Mouse (Mus musculus): ENCODE data around the gene Smim4. TPM values are rescaled to one million over a fixed set of nuclear protein-coding genes. Genes with fewer than 3 reads are reported as not detected.

Gene Smim4
- polyA plus RNA-seq, 1 experiment from 2014 or later, result 90.1 TPM

- Histone ChIP-seq H3K27me3 (replicated peaks) (no peaks in the 10 kb centered on the region), H3K9ac (no peak overlapping the region), H3K4me2 (replicated peaks) (no peak overlapping the region), H3K4me3 (replicated peaks) (no peak overlapping the region), H3K27ac (no peak overlapping the region), H3K36me3 (peaks cover 62% of the 10 kb centered on the region), H3K9me3 (no peaks in the 10 kb centered on the region), H3K4me1 (replicated peaks) (peaks cover 19% of the 10 kb centered on the region)
- 82% methylated on average over 11 of the region's 11 CpGs for WGBS
- no peak for ATAC-seq
These were observed 9.0 kb upstream of the Smim4 start for GRCm38 (mm10) chr14:31137791-31138190.

- Histone ChIP-seq H3K27ac (no peak overlapping the region), H3K4me2 (replicated peaks) (no peak overlapping the region), H3K4me1 (replicated peaks) (peaks cover 25% of the 10 kb centered on the region), H3K4me3 (replicated peaks) (no peak overlapping the region), H3K9ac (no peak overlapping the region; the same call in 1 of the 2 replicates), H3K27me3 (replicated peaks) (no peaks in the 10 kb centered on the region), H3K36me3 (peaks cover 62% of the 10 kb centered on the region), H3K9me3 (no peaks in the 10 kb centered on the region)
- WGBS, result 83% methylated on average over 10 of the region's 10 CpGs
- no peak for ATAC-seq
These were observed 8.5 kb upstream of the Smim4 start for GRCm38 (mm10) chr14:31137281-31137595.

- Histone ChIP-seq H3K9ac (no peak overlapping the region; the same call in 1 of the 2 replicates), H3K27me3 (replicated peaks) (no peaks in the 10 kb centered on the region), H3K4me2 (replicated peaks) (no peak overlapping the region), H3K36me3 (peaks cover 57% of the 10 kb centered on the region), H3K4me3 (replicated peaks) (no peak overlapping the region), H3K4me1 (replicated peaks) (peaks cover 29% of the 10 kb centered on the region), H3K9me3 (no peaks in the 10 kb centered on the region), H3K27ac (no peak overlapping the region)
- ATAC-seq, result no peak
- 89% methylated on average over 26 of the region's 26 CpGs for WGBS
These were observed 7.9 kb upstream of the Smim4 start for GRCm38 (mm10) chr14:31136411-31137280.

- WGBS, result 95% methylated on average over 34 of the region's 34 CpGs
- Histone ChIP-seq H3K27me3 (replicated peaks) (no peaks in the 10 kb centered on the region), H3K36me3 (peaks cover 53% of the 10 kb centered on the region), H3K9me3 (no peaks in the 10 kb centered on the region), H3K4me1 (replicated peaks) (peaks cover 29% of the 10 kb centered on the region), H3K4me3 (replicated peaks) (no peak overlapping the region), H3K27ac (no peak overlapping the region), H3K4me2 (replicated peaks) (no peak overlapping the region), H3K9ac (no peak overlapping the region)
- ATAC-seq, result no peak
These were observed 7.0 kb upstream of the Smim4 start for GRCm38 (mm10) chr14:31135495-31136410.

- H3K4me1 ChIP-seq (replicated peaks), result peaks cover 38% of the 10 kb centered on the region
- H3K27me3 ChIP-seq (replicated peaks), result no peaks in the 10 kb centered on the region
- H3K36me3 ChIP-seq, result peaks cover 43% of the 10 kb centered on the region
- 88% methylated on average over 25 of the region's 25 CpGs for WGBS
- no peak overlapping the region for H3K4me3 ChIP-seq (replicated peaks)
- H3K4me2 ChIP-seq (replicated peaks), result no peak overlapping the region
- no peaks in the 10 kb centered on the region for H3K9me3 ChIP-seq
- no peak overlapping the region for H3K27ac ChIP-seq
- no peak overlapping the region for H3K9ac ChIP-seq
- no peak for ATAC-seq
These were observed 5.6 kb upstream of the Smim4 start for GRCm38 (mm10) chr14:31134015-31135000.

- peak; percentile 71 for ATAC-seq
- peak overlapping the region; percentile 85 for H3K4me2 ChIP-seq (replicated peaks)
- no peaks in the 10 kb centered on the region for H3K27me3 ChIP-seq (replicated peaks)
- peaks cover 33% of the 10 kb centered on the region for H3K36me3 ChIP-seq
- H3K9ac ChIP-seq, result 0 out of 2 replicates have a peak overlapping the region, but pooled peaks have one; percentile 15
- H3K4me1 ChIP-seq (replicated peaks), result peaks cover 38% of the 10 kb centered on the region
- H3K4me3 ChIP-seq (replicated peaks), result 0 out of 2 replicates have a peak overlapping the region, but pooled peaks have one; percentile 2
- H3K9me3 ChIP-seq, result no peaks in the 10 kb centered on the region
- peak overlapping the region; percentile 71 for H3K27ac ChIP-seq
- 36% methylated on average over 11 of the region's 11 CpGs for WGBS
These were observed 4.4 kb upstream of the Smim4 start for GRCm38 (mm10) chr14:31133023-31133665.

GRCm38 (mm10) chr14:31132491-31132975 is 3.8 kb upstream of the Smim4 start:
- Histone ChIP-seq H3K36me3 (peaks cover 30% of the 10 kb centered on the region), H3K9me3 (no peaks in the 10 kb centered on the region), H3K4me3 (replicated peaks) (peak overlapping the region; percentile 84), H3K4me2 (replicated peaks) (peak overlapping the region; percentile 85), H3K4me1 (replicated peaks) (peaks cover 38% of the 10 kb centered on the region), H3K9ac (peak overlapping the region; percentile 90), H3K27me3 (replicated peaks) (no peaks in the 10 kb centered on the region), H3K27ac (peak overlapping the region; percentile 71; the same call in 1 of the 2 replicates)
- no peak for ATAC-seq
- 74% methylated on average over 7 of the region's 7 CpGs for WGBS

GRCm38 (mm10) chr14:31132031-31132430 is 3.3 kb upstream of the Smim4 start:
- Histone ChIP-seq H3K4me3 (replicated peaks) (peak overlapping the region; percentile 84), H3K4me1 (replicated peaks) (peaks cover 41% of the 10 kb centered on the region), H3K27me3 (replicated peaks) (no peaks in the 10 kb centered on the region), H3K27ac (no peak overlapping the region), H3K4me2 (replicated peaks) (peak overlapping the region; percentile 85), H3K9me3 (no peaks in the 10 kb centered on the region), H3K9ac (peak overlapping the region; percentile 90), H3K36me3 (peaks cover 25% of the 10 kb centered on the region)
- no peak for ATAC-seq
- 6% methylated on average over 6 of the region's 6 CpGs for WGBS

- peak overlapping the region; percentile 85 for H3K4me2 ChIP-seq (replicated peaks)
- ATAC-seq, result peak; percentile 6
- peak overlapping the region; percentile 90 for H3K9ac ChIP-seq
- peak overlapping the region; percentile 89; the same call in 1 of the 2 replicates for H3K27ac ChIP-seq
- WGBS, result under 1% methylated on average over 43 of the region's 43 CpGs
- H3K36me3 ChIP-seq, result peaks cover 18% of the 10 kb centered on the region
- H3K27me3 ChIP-seq (replicated peaks), result no peaks in the 10 kb centered on the region
- peak overlapping the region; percentile 84 for H3K4me3 ChIP-seq (replicated peaks)
- H3K9me3 ChIP-seq, result no peaks in the 10 kb centered on the region
- peaks cover 41% of the 10 kb centered on the region for H3K4me1 ChIP-seq (replicated peaks)
These were observed 2.6 kb upstream of the Smim4 start for GRCm38 (mm10) chr14:31131272-31131821.

- Histone ChIP-seq H3K4me2 (replicated peaks) (peak within 1 kb of the TSS; percentile 85), H3K27ac (peak within 1 kb of the TSS; percentile 89), H3K9me3 (no peaks in the 10 kb centered on the region), H3K4me3 (replicated peaks) (peak within 1 kb of the TSS; percentile 84), H3K4me1 (replicated peaks) (peaks cover 45% of the 10 kb centered on the region), H3K27me3 (replicated peaks) (no peaks in the 10 kb centered on the region), H3K9ac (peak within 1 kb of the TSS; percentile 90), H3K36me3 (peaks cover 10% of the 10 kb centered on the region)
- ATAC-seq, result peak; percentile 74
- WGBS, result 3% methylated on average over 57 of the region's 63 CpGs
These were observed 1.8 kb upstream of the Smim4 start, which contains the start of gene Nt5dc2 for GRCm38 (mm10) chr14:31130236-31131220. Gene Nt5dc2 (plus strand): TSS chr14:31131053.
